Mouse (Mus musculus) cerebellum, adult 2 months (tissue): ENCODE measurements around the gene Cxcl3.
"Not testable (repeated sequence)": the region's sequence is repeated elsewhere in the genome, so short reads cannot be mapped to it uniquely, and the experiment has no call there.

Experiments used
- CTCF ChIP-seq: fragments of 200-500 bp; IDR thresholded peaks from 2 replicates; pipeline ENCODE4 v1.5.1; 2011; ENCODE audit warnings: low read depth, mild to moderate bottlenecking, control low read depth, low read length, moderate library complexity, borderline replicate concordance; ENCODE audit not compliant: insufficient read depth
- POLR2A ChIP-seq: fragments of 200-500 bp; IDR thresholded peaks from 2 replicates; pipeline ENCODE4 v1.6.1; 2011; ENCODE audit warnings: low read length, control low read depth, borderline replicate concordance; ENCODE audit not compliant: insufficient read depth

DNA sequence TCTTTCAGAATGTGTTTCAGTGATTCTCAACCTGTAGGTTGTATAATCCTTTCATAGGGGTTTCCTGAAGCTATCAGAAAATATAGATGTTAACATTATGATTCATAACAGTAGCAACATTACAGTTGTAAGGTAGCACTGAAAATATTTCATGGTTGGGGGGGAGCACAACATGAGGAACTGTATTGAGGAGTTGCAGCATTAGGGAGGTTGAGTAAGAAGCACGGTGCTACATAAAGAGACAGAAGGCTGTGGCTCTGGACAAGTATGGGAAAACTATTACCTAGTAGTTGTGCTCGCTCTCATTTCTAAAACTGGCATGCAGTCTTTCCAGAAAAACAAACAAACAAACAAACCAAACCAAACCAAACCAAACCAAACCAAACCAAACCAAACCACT is 9.5 kb downstream of the Cxcl3 start:
- not testable (repeated sequence) for TF ChIP-seq CTCF, POLR2A
